Mouse (Mus musculus) gonadal fat pad, adult 2 months (tissue): ENCODE results near the gene Erf. TPM values are rescaled to one million over a fixed set of nuclear protein-coding genes. Genes with fewer than 3 reads are reported as not detected.

Experiments
- DNase-seq: peaks from one replicate; pipeline ENCODE4 v3.0.0-alpha.2; 2012; ENCODE audit warnings: low read depth
- polyA plus RNA-seq: library from polyadenylated mRNA; depleted of rRNA; stranded (reverse); fragments of >200 nt; gene quantifications from 2 replicates; pipeline ENCODE4 v1.2.3, GENCODE M21; 2012; rRNA removed

The Erf gene
- polyA plus RNA-seq, 1 experiment: 33.2 TPM

GRCm38 (mm10) chr7:25210482-25210881 lies 40.1 kb downstream of the Erf start:
- DNase-seq: no peak

GRCm38 (mm10) chr7:25209161-25209622 lies 41.4 kb downstream of the Erf start:
- DNase-seq: no peak

DNA sequence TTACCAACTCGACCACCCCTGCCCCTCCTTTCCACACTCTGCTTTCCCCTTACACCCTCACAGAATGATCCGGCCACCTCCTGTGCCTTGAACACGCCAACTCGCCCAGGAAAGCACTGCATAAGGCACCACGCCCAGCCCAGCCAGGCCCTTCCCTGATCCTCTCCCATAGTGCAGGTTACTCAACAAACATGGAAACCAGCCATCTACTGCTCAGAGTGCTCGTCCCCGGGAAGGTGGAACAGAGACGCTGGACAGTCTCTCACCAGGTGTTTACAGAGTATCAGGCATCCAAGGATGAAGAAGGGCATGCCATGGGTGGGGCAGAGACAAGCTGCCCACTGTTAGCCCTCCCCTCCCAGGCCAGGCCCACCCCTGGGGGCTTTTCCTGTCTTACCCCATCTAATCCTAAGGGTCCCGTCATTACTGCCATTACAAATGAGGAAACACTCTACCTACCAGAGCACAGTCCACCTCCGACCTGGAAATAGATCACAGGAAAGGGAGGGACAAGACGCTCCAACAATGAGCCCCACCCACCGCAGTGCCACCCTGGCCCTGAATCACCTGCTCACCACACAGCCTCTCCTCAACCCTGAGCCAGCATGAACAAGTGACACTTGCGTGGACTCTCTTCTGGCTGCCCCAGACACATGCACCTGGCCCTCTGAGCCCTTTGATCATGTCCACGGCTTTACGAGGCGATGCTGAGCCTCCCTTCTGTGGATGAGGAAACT lies 44.3 kb downstream of the Erf start:
- DNase-seq: no peak

- no peak for DNase-seq
Observed at GRCm38 (mm10) chr7:25205355-25206093, 45.0 kb downstream of the Erf start.

DNA sequence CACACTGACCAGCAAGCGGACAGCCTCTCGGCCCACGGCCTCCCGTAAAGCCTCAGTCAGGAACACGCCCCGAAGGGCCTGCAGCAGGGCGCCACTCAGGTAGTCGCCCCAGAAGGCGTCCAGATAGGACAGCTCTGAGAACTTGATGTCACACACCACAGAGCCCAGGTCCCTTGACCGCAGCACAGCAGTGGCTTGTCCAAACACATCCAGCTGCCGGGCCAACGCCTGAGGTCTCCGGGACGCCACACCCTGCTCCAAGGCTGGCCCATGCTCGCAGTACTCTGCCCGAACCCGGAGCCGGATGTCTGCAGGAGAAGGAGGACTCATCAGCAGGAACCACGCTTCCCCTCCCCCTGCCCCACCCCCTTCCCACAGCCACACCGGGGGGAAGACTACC lies 46.9 kb downstream of the Erf start:
- no peak for DNase-seq

GRCm38 (mm10) chr7:25197384-25198018 lies 53.1 kb downstream of the Erf start:
- no peak for DNase-seq

DNA sequence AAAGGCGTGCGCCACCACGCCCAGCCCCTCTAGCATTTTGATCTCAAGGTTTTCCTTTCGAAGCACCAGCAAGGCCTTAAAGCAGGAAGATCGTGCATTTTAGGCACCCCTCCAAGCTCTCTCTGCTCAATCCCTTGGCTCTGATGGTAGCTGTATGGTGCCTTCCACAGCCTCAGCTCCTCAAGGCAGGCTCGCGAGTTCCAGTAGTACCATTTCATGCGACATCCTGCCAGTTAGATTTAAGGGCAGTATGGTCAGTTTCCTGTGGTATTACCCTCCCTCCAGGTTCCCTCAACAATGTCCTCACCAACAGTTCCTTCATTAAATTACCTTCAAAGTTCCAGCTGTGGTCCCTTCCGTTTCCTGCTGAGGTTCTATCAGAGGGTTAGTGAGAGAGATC lies 54.5 kb downstream of the Erf start:
- no peak for DNase-seq

DNA sequence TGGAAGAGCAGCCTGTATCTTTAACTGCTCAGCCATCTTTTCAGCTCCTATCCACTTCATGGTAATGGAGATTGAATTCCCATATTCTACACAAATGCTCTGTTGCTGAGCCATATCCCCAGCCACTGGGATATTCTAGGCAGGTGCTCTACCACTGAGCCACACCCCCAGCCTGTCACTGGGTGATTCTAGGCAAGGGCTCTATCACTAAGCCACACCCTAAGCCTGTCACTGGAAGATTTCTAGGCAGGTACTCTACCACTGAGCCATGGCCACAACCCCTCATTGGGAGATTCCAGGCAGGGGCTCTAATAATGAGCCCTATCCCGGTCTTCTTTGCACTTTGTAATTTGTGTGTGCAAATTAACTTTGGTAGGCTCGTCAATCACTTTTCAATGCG lies 55.4 kb downstream of the Erf start:
- no peak for DNase-seq

Other genes with a start within 250 kb of the Erf start
- gene Atp1a3, start 244.8 kb downstream of the Erf start, polyA plus RNA-seq: 3.0 TPM in 2 replicates
- 15.1 and 15.7 TPM in 2 replicates for gene Grik5, start 178.4 kb downstream of the Erf start, polyA plus RNA-seq
- 15.9 and 21.7 TPM in 2 replicates for gene Zfp574, start 178.2 kb downstream of the Erf start, polyA plus RNA-seq
- 1.1 and 1.2 TPM in 2 replicates for gene Pou2f2, start 71.0 kb downstream of the Erf start, polyA plus RNA-seq
- gene Dedd2, start 30.1 kb downstream of the Erf start, polyA plus RNA-seq: 21.9 and 23.3 TPM in 2 replicates
- 10.1 and 10.3 TPM in 2 replicates for gene Zfp526, start 29.3 kb downstream of the Erf start, polyA plus RNA-seq
- 120 and 125 TPM in 2 replicates for gene Gsk3a, start 12.9 kb downstream of the Erf start, polyA plus RNA-seq
- 54.4 and 81.6 TPM in 2 replicates for gene Cic, start 16.9 kb upstream of the Erf start, polyA plus RNA-seq
- 74.1 and 84.0 TPM in 2 replicates for gene Pafah1b3, start 47.2 kb upstream of the Erf start, polyA plus RNA-seq
- gene Prr19, start 50.6 kb upstream of the Erf start, polyA plus RNA-seq: 0.19 and 0.30 TPM in 2 replicates
- not detected in 2 replicates for gene Tmem145, start 55.3 kb upstream of the Erf start, polyA plus RNA-seq
- 40.0 and 41.2 TPM in 2 replicates for gene Megf8, start 66.4 kb upstream of the Erf start, polyA plus RNA-seq
- gene Cnfn, start 119.0 kb upstream of the Erf start, polyA plus RNA-seq: not detected in 2 replicates
- gene Lipe, start 147.9 kb upstream of the Erf start, polyA plus RNA-seq: 664 and 702 TPM in 2 replicates
- gene Cxcl17, start 162.1 kb upstream of the Erf start, polyA plus RNA-seq: not detected in 2 replicates
- 7.4 and 8.9 TPM in 2 replicates for gene Ceacam1, start 226.8 kb upstream of the Erf start, polyA plus RNA-seq